In the genomic region with DNA sequence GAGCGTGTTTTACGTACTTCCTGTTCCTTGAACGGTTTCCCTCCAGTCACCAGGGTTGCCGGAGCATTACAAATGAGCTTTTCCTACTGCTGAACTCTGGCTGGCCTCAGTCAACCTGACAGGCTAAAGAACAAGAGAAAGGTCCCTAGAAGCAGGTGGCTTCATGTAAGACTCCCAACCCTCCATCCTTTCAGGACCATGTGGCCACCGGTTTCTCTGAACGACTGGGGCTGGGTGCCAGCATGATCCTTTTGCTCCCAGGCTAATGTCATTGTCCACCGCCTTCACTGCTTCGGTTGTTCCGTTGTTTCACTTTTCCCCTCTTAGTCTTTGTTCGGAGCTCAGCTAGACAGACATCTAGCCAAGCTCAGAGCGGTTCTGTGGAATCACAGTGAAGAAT, we compare ENCODE assay signal across 10 mouse cellular contexts.
DNase-seq lines count a peak whose midpoint lies in the region; ATAC-seq and TF ChIP-seq lines count a peak whose summit lies in the region.
"Had no signal": no experiment of that assay in that cellular context is flagged by ENCODE, and none has a peak within 500 bp of the region (broad histone marks: within the 10 kb centered on the region; RNA-seq: fewer than 3 reads in every experiment).

No protein-coding gene starts in this region.

- H3K27me3 ChIP-seq in hindbrain, embryonic 11.5 days (ENCODE audit: control insufficient read depth, insufficient read depth, low read length), result peaks cover 4% of the 10 kb centered on the region; the same call in 1 of the 2 replicates

- H3K27ac ChIP-seq in hindbrain, embryonic 11.5 days (ENCODE audit: low read depth, low read length), result no peak overlapping the region
- H3K27ac ChIP-seq: liver, embryonic 14.5 days had no signal

- H3K4me2 ChIP-seq in hindbrain, embryonic 11.5 days (replicated peaks; ENCODE audit: low read depth, low read length), result no peak overlapping the region

- H3K4me1 ChIP-seq in hindbrain, embryonic 11.5 days (replicated peaks; ENCODE audit: control insufficient read depth, insufficient read depth, low read length), result no peaks in the 10 kb centered on the region
- H3K4me1 ChIP-seq in lung, adult 2 months (ENCODE audit: control insufficient read depth, insufficient read depth, low read length), result no peaks in the 10 kb centered on the region

- H3K9me3 ChIP-seq in hindbrain, embryonic 11.5 days (ENCODE audit: control insufficient read depth, low read length), result no peaks in the 10 kb centered on the region

- H3K9ac ChIP-seq in hindbrain, embryonic 11.5 days (ENCODE audit: low read depth, low read length), result no peak overlapping the region
- H3K9ac ChIP-seq: liver, embryonic 14.5 days had no signal

- peak; percentile 10 for DNase-seq in retina, postnatal 1 day
- DNase-seq in retina, embryonic 14.5 days (ENCODE audit: low spot score), result no peak
- DNase-seq in hindbrain, embryonic 11.5 days (ENCODE audit: low spot score), result peak; percentile 33
- no peak for DNase-seq in lung, adult 2 months
- no peak for DNase-seq in right cerebral cortex, postnatal 36 days (ENCODE audit: low spot score in 2 of 2)
- DNase-seq in cerebellum, adult 18-20 months, result no peak
- no peak for DNase-seq in spleen, adult 12 weeks (ENCODE audit: low spot score)

- 38% methylated on average over 11 of the region's 11 CpGs for WGBS in hindbrain, embryonic 11.5 days
- 47% methylated on average over 11 of the region's 11 CpGs for WGBS in lung, adult 2 months

- H3K36me3 ChIP-seq in hindbrain, embryonic 11.5 days (ENCODE audit: control insufficient read depth, insufficient read depth, low read length), result no peaks in the 10 kb centered on the region
- H3K36me3 ChIP-seq: G1E had no signal

- H3K4me3 ChIP-seq in hindbrain, embryonic 11.5 days (ENCODE audit: low read depth, low read length), result no peak overlapping the region
- peak overlapping the region; percentile 29 for H3K4me3 ChIP-seq in lung, adult 2 months (replicated peaks; ENCODE audit: extremely low read depth, low read depth, low read length)

- ATAC-seq in hindbrain, embryonic 11.5 days (ENCODE audit: low FRiP score), result peak; percentile 72
- ATAC-seq in frontal cortex, adult (ENCODE audit: low TSS enrichment), result no peak

- TF ChIP-seq CTCF in lung, adult 2 months (IDR thresholded peaks at IDR 0.05; ENCODE audit: insufficient read depth, low read length), result no peak

- TF ChIP-seq POLR2A in lung, adult 2 months (IDR thresholded peaks at IDR 0.05; ENCODE audit: borderline replicate concordance, extremely low read depth, low read depth, low read length), result no peak

Comparison
In these comparisons a context has a peak if more than half of its experiments do, and no peak if none do; other contexts are left out.
1. DNase-seq: peak in retina, postnatal 1 day (single experiment) and hindbrain, embryonic 11.5 days (single experiment); none in retina, embryonic 14.5 days (single experiment), lung, adult 2 months (single experiment), right cerebral cortex, postnatal 36 days (0 of 2), cerebellum, adult 18-20 months (0 of 2) and spleen, adult 12 weeks (single experiment).